Mouse (Mus musculus): ENCODE results near the gene D8Ertd738e. TPM values are rescaled to one million over a fixed set of nuclear protein-coding genes. Genes with fewer than 3 reads are reported as not detected.
"Not testable (repeated sequence)": the region's sequence is repeated elsewhere in the genome, so short reads cannot be mapped to it uniquely, and the experiment has no call there.

D8Ertd738e gene
- 263 and 280 TPM in 2 replicates for polyA plus RNA-seq (2015; fragmentation: Nextera tagmentation; extraction: Ambion mirVana)

GRCm38 (mm10) chr8:84249257-84250170 lies at the start of gene D8Ertd738e:
Gene D8Ertd738e (minus strand): TSS chr8:84249719.
- Histone ChIP-seq H3K9ac (peak within 1 kb of the TSS; percentile 92), H3K9me3 (no peaks in the 10 kb centered on the region), H3K27me3 (no peaks in the 10 kb centered on the region), H3K4me1 (replicated peaks) (peaks cover 14% of the 10 kb centered on the region), H3K36me3 (peaks cover 74% of the 10 kb centered on the region), H3K4me3 (peak within 1 kb of the TSS; percentile 84), H3K27ac (peak within 1 kb of the TSS; percentile 82), H3K4me2 (peak within 1 kb of the TSS; percentile 88)
- peak; percentile 93 for ATAC-seq (ENCODE audit: low FRiP score)
- WGBS: 4% methylated on average over 52 of the region's 52 CpGs

- no peaks in the 10 kb centered on the region for H3K9me3 ChIP-seq
- 65% methylated on average over 5 of the region's 5 CpGs for WGBS
- H3K4me2 ChIP-seq: no peak overlapping the region
Observed at GRCm38 (mm10) chr8:84297029-84297785, 47.7 kb upstream of the D8Ertd738e start.

DNA sequence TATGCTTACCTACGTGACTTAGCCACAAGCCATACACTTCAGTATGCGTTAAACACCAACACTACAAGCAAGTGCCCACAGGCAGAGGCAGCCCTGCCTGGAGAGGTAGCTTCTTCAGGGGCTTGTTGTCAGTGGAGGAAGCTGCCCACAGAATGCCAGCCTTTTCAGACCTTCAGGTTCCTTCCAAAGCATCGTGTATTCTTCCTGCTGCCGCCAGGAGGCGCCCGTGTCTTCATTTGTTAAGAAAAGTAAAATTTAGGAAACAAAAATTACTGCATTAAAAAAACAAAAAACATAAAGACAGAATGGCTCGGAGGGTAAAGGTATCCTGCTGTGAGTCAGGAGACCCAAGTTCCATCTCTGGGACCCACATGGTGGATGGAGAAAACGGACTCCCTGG lies 42.2 kb upstream of the D8Ertd738e start:
- Histone ChIP-seq H3K9ac (no peak overlapping the region), H3K9me3 (no peaks in the 10 kb centered on the region)
- WGBS: 28% methylated on average over 8 of the region's 8 CpGs

More at GRCm38 (mm10) chr8:84297029-84297785, 47.7 kb upstream of the D8Ertd738e start:
- H3K4me1 ChIP-seq (replicated peaks): no peaks in the 10 kb centered on the region
- H3K36me3 ChIP-seq: no peaks in the 10 kb centered on the region
- ATAC-seq (ENCODE audit: low FRiP score): no peak
- no peak overlapping the region for H3K27ac ChIP-seq
- H3K4me3 ChIP-seq: no peak overlapping the region
- H3K9ac ChIP-seq: no peak overlapping the region
- no peaks in the 10 kb centered on the region for H3K27me3 ChIP-seq

DNA sequence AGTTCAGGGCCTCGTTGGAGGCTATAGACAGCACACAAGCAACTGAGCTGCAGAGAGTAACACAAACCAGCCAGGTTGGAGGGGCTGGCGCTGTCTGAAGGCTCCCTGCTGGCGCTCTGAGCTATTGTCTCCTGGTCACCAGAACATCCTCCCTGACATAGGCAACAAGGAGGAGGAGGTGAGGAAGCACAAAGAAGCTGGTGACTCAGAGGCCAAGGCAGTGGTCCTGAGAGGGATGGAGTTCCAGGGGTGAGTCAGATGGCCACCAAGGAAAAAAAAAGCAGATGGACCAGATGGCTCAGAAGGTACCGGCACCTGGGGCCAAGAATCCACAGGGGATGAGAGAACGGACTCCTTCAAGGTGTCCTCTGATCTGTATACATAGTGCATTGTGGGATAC lies 41.6 kb upstream of the D8Ertd738e start:
- Histone ChIP-seq H3K4me1 (replicated peaks) (no peaks in the 10 kb centered on the region), H3K9me3 (no peaks in the 10 kb centered on the region), H3K4me3 (no peak overlapping the region), H3K27me3 (no peaks in the 10 kb centered on the region), H3K4me2 (no peak overlapping the region), H3K36me3 (no peaks in the 10 kb centered on the region), H3K27ac (no peak overlapping the region), H3K9ac (no peak overlapping the region)
- WGBS: 60% methylated on average over 5 of the region's 5 CpGs
- no peak for ATAC-seq (ENCODE audit: low FRiP score)

More for the DNA sequence above, 42.2 kb upstream of the D8Ertd738e start:
- no peak for ATAC-seq (ENCODE audit: low FRiP score)
- Histone ChIP-seq H3K27ac (no peak overlapping the region), H3K4me3 (no peak overlapping the region), H3K4me2 (no peak overlapping the region), H3K27me3 (no peaks in the 10 kb centered on the region), H3K36me3 (no peaks in the 10 kb centered on the region), H3K4me1 (replicated peaks) (no peaks in the 10 kb centered on the region)

GRCm38 (mm10) chr8:84288892-84289291 lies 39.4 kb upstream of the D8Ertd738e start:
- H3K9me3 ChIP-seq: no peaks in the 10 kb centered on the region
- no peak overlapping the region for H3K4me2 ChIP-seq
- no peak for ATAC-seq (ENCODE audit: low FRiP score)
- WGBS: 68% methylated on average over 2 of the region's 2 CpGs
- H3K4me1 ChIP-seq (replicated peaks): no peaks in the 10 kb centered on the region
- H3K36me3 ChIP-seq: no peaks in the 10 kb centered on the region
- H3K4me3 ChIP-seq: no peak overlapping the region
- no peaks in the 10 kb centered on the region for H3K27me3 ChIP-seq
- H3K9ac ChIP-seq: no peak overlapping the region
- H3K27ac ChIP-seq: no peak overlapping the region

GRCm38 (mm10) chr8:84285665-84286064 lies 36.1 kb upstream of the D8Ertd738e start:
- not testable (repeated sequence) for H3K27me3 ChIP-seq; H3K4me1 ChIP-seq (replicated peaks); H3K9ac ChIP-seq; H3K4me3 ChIP-seq; H3K9me3 ChIP-seq; ATAC-seq (ENCODE audit: low FRiP score); H3K4me2 ChIP-seq; H3K36me3 ChIP-seq; H3K27ac ChIP-seq
- WGBS: 50% methylated on average over 5 of the region's 5 CpGs

DNA sequence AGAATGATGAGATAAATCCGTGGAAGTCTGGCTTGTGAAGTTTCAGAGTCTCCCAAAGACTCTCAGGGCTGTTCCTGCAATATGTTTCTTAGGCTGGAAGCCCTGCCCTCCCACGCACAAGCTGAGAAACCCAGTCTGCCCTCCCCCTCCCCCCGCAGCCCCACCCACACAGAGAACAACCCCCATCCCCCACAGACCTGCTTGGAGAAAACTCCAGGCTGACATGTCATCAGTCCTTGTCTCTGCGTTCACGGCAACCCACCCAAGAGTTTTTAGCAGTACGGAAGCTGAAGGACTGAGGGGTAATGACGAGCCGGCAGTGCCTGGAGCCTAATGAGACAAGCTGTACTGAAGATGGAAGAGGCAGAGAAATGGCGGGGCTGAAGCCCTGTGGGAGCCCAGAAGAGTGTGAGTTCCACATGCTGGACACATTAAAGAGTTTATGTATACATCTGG lies 35.1 kb upstream of the D8Ertd738e start:
- WGBS: 39% methylated on average over 9 of the region's 9 CpGs
- H3K4me3 ChIP-seq: no peak overlapping the region
- no peak overlapping the region for H3K9ac ChIP-seq
- no peak overlapping the region for H3K4me2 ChIP-seq
- no peaks in the 10 kb centered on the region for H3K27me3 ChIP-seq
- no peak overlapping the region for H3K27ac ChIP-seq
- no peaks in the 10 kb centered on the region for H3K4me1 ChIP-seq (replicated peaks)
- H3K9me3 ChIP-seq: no peaks in the 10 kb centered on the region
- no peak for ATAC-seq (ENCODE audit: low FRiP score)
- H3K36me3 ChIP-seq: no peaks in the 10 kb centered on the region

- H3K36me3 ChIP-seq: no peaks in the 10 kb centered on the region
- no peak for ATAC-seq (ENCODE audit: low FRiP score)
- no peaks in the 10 kb centered on the region for H3K9me3 ChIP-seq
- no peak overlapping the region for H3K4me3 ChIP-seq
- H3K4me1 ChIP-seq (replicated peaks): no peaks in the 10 kb centered on the region
- H3K4me2 ChIP-seq: no peak overlapping the region
- WGBS: 80% methylated on average over 10 of the region's 10 CpGs
- H3K27ac ChIP-seq: no peak overlapping the region
- H3K9ac ChIP-seq: no peak overlapping the region; the same call in 1 of the 2 replicates
- no peaks in the 10 kb centered on the region for H3K27me3 ChIP-seq
Observed at GRCm38 (mm10) chr8:84280777-84281176, 31.3 kb upstream of the D8Ertd738e start.

GRCm38 (mm10) chr8:84276447-84276846 lies 26.9 kb upstream of the D8Ertd738e start:
- 62% methylated on average over 1 of the region's 1 CpGs for WGBS
- H3K4me3 ChIP-seq: no peak overlapping the region
- no peak overlapping the region for H3K27ac ChIP-seq
- no peak overlapping the region for H3K9ac ChIP-seq
- no peak for ATAC-seq (ENCODE audit: low FRiP score)
- H3K4me1 ChIP-seq (replicated peaks): no peaks in the 10 kb centered on the region
- H3K36me3 ChIP-seq: no peaks in the 10 kb centered on the region
- no peak overlapping the region for H3K4me2 ChIP-seq
- no peaks in the 10 kb centered on the region; the same call in 1 of the 2 replicates for H3K27me3 ChIP-seq
- H3K9me3 ChIP-seq: no peaks in the 10 kb centered on the region

- H3K4me1 ChIP-seq (replicated peaks): peaks cover 13% of the 10 kb centered on the region
Observed at GRCm38 (mm10) chr8:84273968-84274367, 24.4 kb upstream of the D8Ertd738e start.

DNA sequence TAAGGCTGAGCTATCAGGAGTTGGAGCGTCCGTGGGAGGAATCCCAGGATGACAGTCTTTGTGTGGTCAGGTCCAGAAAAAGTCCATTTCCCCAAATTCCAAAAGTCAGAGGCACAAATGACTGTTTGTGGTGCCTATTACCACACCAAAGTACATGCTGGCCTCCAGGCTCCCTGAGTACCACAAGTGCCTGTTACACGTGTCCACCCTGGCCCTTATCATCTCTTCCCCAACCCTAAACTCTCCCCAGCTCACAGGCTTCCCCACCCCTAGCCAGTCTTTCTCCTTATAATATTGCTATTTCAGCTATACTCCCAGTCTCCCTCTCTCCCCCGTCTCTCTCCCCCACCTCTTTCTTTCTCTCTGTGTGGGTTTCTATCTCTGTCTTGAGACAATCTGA lies 22.8 kb upstream of the D8Ertd738e start:
- no peak for ATAC-seq (ENCODE audit: low FRiP score)
- 93% methylated on average over 4 of the region's 4 CpGs for WGBS
- H3K9ac ChIP-seq: no peak overlapping the region
- peaks cover 13% of the 10 kb centered on the region for H3K4me1 ChIP-seq (replicated peaks)
- H3K27me3 ChIP-seq: no peaks in the 10 kb centered on the region; the same call in 1 of the 2 replicates
- peaks cover 5% of the 10 kb centered on the region; the same call in 1 of the 2 replicates for H3K36me3 ChIP-seq
- H3K9me3 ChIP-seq: no peaks in the 10 kb centered on the region
- H3K27ac ChIP-seq: no peak overlapping the region
- no peak overlapping the region for H3K4me3 ChIP-seq
- no peak overlapping the region for H3K4me2 ChIP-seq

More at GRCm38 (mm10) chr8:84273968-84274367, 24.4 kb upstream of the D8Ertd738e start:
- H3K27ac ChIP-seq: no peak overlapping the region
- no peak overlapping the region for H3K4me2 ChIP-seq
- H3K4me3 ChIP-seq: no peak overlapping the region
- WGBS: 83% methylated on average over 3 of the region's 3 CpGs
- ATAC-seq (ENCODE audit: low FRiP score): no peak
- H3K36me3 ChIP-seq: no peaks in the 10 kb centered on the region
- H3K27me3 ChIP-seq: no peaks in the 10 kb centered on the region; the same call in 1 of the 2 replicates
- no peaks in the 10 kb centered on the region for H3K9me3 ChIP-seq
- H3K9ac ChIP-seq: no peak overlapping the region

All from hindbrain, embryonic 13.5 days (tissue).